Mouse (Mus musculus): Measurements from ENCODE around the gene Wnt3a. TPM values are rescaled to one million over a fixed set of nuclear protein-coding genes. Genes with fewer than 3 reads are reported as not detected.

Wnt3a gene
- polyA plus RNA-seq, 1 experiment from 2014 or later = 12.6 TPM

DNA sequence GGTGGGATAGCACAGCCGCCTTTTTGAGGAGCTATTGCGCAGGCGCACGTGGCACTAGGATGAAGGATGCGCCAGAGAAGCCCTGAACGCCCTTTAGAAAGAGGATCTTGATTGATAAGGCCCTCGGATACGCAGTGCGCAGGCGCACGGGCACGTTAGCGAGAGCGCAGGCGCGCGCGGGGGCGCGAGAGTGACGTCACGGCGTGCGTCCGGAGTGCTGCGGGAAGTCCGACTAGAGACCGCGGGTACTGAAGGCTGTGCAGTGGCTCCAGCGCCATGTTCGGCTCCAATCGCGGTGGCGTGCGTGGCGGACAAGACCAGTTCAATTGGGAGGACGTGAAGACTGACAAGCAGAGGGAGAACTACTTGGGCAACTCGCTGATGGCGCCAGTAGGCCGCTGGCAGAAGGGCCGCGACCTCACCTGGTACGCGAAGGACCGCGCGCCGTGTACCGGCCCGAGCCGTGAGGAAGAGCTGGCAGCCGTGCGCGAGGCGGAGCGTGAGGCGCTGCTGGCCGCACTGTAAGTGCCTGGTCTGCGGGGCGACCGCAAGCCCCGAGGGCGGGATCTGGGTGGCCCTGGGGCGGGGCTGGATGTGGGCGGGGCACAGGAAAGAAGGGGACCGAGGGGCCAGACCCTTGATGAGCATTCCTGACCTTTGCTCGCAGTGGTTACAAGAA is 82.3 kb downstream of the Wnt3a start, which contains the start of gene 2310033P09Rik:
Gene 2310033P09Rik, plus strand, starts transcription at position 169 of the 679 bp plus-strand sequence.
- H3K9me3 ChIP-seq (ENCODE audit: low read length) = no peaks in the 10 kb centered on the region
- peaks cover 24% of the 10 kb centered on the region; the same call in 1 of the 2 replicates for H3K36me3 ChIP-seq (ENCODE audit: insufficient read depth, low read length)
- peak; percentile 90 for ATAC-seq
- peak; percentile 96 for DNase-seq (ENCODE audit: low spot score)
- peak within 1 kb of the TSS; percentile 87 for H3K9ac ChIP-seq (replicated peaks; ENCODE audit: low read depth)
- peak within 1 kb of the TSS; percentile 89 for H3K4me3 ChIP-seq (ENCODE audit: low read depth, low read length)
- H3K4me2 ChIP-seq (replicated peaks; ENCODE audit: low read depth, low read length) = peak within 1 kb of the TSS; percentile 84
- H3K27me3 ChIP-seq (replicated peaks; ENCODE audit: insufficient read depth, low read length) = no peaks in the 10 kb centered on the region
- TF ChIP-seq EP300 (IDR thresholded peaks at IDR 0.05) = no peak
- TF ChIP-seq CTCF (IDR thresholded peaks at IDR 0.05) = no peak; the same call in 1 of the 2 replicates
- H3K4me1 ChIP-seq (ENCODE audit: insufficient read depth, low read depth, low read length) = peaks cover 5% of the 10 kb centered on the region; the same call in 1 of the 2 replicates
- WGBS = under 1% methylated on average over 64 of the region's 67 CpGs
- peak within 1 kb of the TSS; percentile 97 for H3K27ac ChIP-seq (ENCODE audit: low read length)

DNA sequence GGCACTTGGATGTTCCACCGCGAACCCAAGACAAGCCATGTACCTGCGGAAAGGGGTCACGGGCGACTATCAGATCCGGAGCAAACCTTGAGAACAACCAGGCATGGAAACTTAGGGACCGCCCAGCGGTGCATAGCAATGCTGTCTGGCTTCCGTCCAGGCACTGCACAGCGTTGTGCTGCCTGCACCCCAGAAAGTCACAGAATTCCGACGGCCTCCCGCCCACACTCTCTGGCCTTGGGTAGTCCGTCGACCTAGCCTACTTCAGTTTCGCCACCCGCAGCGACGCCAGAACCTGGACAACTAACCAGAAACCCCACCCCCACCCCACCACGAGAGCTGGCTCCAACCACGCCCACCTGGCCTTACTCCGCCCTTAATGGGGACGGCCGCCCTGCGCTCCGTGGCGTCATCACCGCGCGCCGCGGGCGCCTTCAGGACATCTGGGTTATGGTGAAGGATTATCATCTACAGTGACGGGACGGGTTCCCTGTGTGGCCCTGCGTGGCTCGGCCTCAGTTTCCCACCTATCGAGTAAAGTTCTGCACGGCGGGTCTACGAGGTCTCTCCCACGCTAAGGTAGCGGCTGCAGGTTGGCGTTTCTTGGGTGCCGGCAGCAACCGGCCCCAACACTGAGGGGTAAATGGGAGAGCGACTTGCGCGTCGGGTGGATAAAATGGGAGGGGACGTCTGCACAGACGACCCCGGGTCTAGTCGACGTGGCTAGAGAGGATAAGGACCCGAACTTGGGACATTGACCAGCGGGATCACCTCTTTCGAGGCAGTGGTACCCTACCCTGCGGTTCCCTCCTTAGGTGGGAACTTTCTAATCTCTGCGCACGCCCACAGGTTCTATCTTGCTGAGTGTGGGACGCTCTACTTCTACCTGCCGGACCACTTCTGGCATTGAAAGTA is 88.2 kb downstream of the Wnt3a start, which contains the start of gene Mrpl55:
Gene Mrpl55, plus strand, starts transcription at position 406 of the 915 bp plus-strand sequence.
- H3K9ac ChIP-seq (replicated peaks; ENCODE audit: low read depth) = peak within 1 kb of the TSS; percentile 77
- TF ChIP-seq CTCF (IDR thresholded peaks at IDR 0.05) (0 out of 2 replicates have a peak, but pooled peaks have one; percentile 9), EP300 (IDR thresholded peaks at IDR 0.05) (0 out of 2 replicates have a peak, but pooled peaks have one; percentile 5)
- H3K36me3 ChIP-seq (ENCODE audit: insufficient read depth, low read length) = 0 out of 2 replicates have a peak, but pooled peaks cover 13% of the 10 kb centered on the region
- H3K4me2 ChIP-seq (replicated peaks; ENCODE audit: low read depth, low read length) = peak within 1 kb of the TSS; percentile 80
- peak within 1 kb of the TSS; percentile 87 for H3K27ac ChIP-seq (ENCODE audit: low read length)
- ATAC-seq = peak; percentile 96
- WGBS = under 1% methylated on average over 63 of the region's 63 CpGs
- H3K9me3 ChIP-seq (ENCODE audit: low read length) = no peaks in the 10 kb centered on the region
- H3K27me3 ChIP-seq (replicated peaks; ENCODE audit: insufficient read depth, low read length) = no peaks in the 10 kb centered on the region
- H3K4me1 ChIP-seq (ENCODE audit: insufficient read depth, low read depth, low read length) = peaks cover 5% of the 10 kb centered on the region; the same call in 1 of the 2 replicates
- peak; percentile 96 for DNase-seq (ENCODE audit: low spot score)
- H3K4me3 ChIP-seq (ENCODE audit: low read depth, low read length) = peak within 1 kb of the TSS; percentile 85

GRCm38 (mm10) chr11:59201216-59202002 is 89.1 kb downstream of the Wnt3a start:
- ATAC-seq = peak; percentile 23
- 20% methylated on average over 16 of the region's 16 CpGs for WGBS
- no peak for DNase-seq (ENCODE audit: low spot score)
- Histone ChIP-seq H3K4me2 (replicated peaks; ENCODE audit: low read depth, low read length) (peak overlapping the region; percentile 80), H3K9me3 (ENCODE audit: low read length) (no peaks in the 10 kb centered on the region), H3K9ac (replicated peaks; ENCODE audit: low read depth) (peak overlapping the region; percentile 77), H3K36me3 (ENCODE audit: insufficient read depth, low read length) (0 out of 2 replicates have a peak, but pooled peaks cover 12% of the 10 kb centered on the region), H3K4me3 (ENCODE audit: low read depth, low read length) (peak overlapping the region; percentile 85), H3K27ac (ENCODE audit: low read length) (peak overlapping the region; percentile 87), H3K4me1 (ENCODE audit: insufficient read depth, low read depth, low read length) (peaks cover 5% of the 10 kb centered on the region; the same call in 1 of the 2 replicates), H3K27me3 (replicated peaks; ENCODE audit: insufficient read depth, low read length) (no peaks in the 10 kb centered on the region)
- TF ChIP-seq EP300 (IDR thresholded peaks at IDR 0.05) (no peak), CTCF (IDR thresholded peaks at IDR 0.05) (no peak)

Small RNA genes lying within 50 kb of the gene (microRNA-seq; reads per million reads assigned to microRNA genes)
- gene Gm24756 = not detected

Other genes starting within 250 kb of the Wnt3a start
- gene Obscn, start 154.3 kb downstream of the Wnt3a start, polyA plus RNA-seq (2015; fragmentation: Nextera tagmentation; extraction: Ambion mirVana) = 0.92 and 1.5 TPM in 2 replicates
- 3.1 and 3.9 TPM in 2 replicates for gene Iba57, start 127.0 kb downstream of the Wnt3a start, polyA plus RNA-seq (2015; fragmentation: Nextera tagmentation; extraction: Ambion mirVana)
- 1.8 and 2.5 TPM in 2 replicates for gene Gjc2, start 107.5 kb downstream of the Wnt3a start, polyA plus RNA-seq (2015; fragmentation: Nextera tagmentation; extraction: Ambion mirVana)
- gene Guk1, start 98.5 kb downstream of the Wnt3a start, polyA plus RNA-seq (2015; fragmentation: Nextera tagmentation; extraction: Ambion mirVana) = 151 and 168 TPM in 2 replicates
- gene Mrpl55, start 88.3 kb downstream of the Wnt3a start, polyA plus RNA-seq (2015; fragmentation: Nextera tagmentation; extraction: Ambion mirVana) = 60.0 and 74.0 TPM in 2 replicates
- 32.9 and 34.8 TPM in 2 replicates for gene 2310033P09Rik, start 82.4 kb downstream of the Wnt3a start, polyA plus RNA-seq (2015; fragmentation: Nextera tagmentation; extraction: Ambion mirVana)
- gene Arf1, start 62.5 kb downstream of the Wnt3a start, polyA plus RNA-seq (2015; fragmentation: Nextera tagmentation; extraction: Ambion mirVana) = 630 and 647 TPM in 2 replicates
- 9.7 and 10.5 TPM in 2 replicates for gene Wnt9a, start 16.2 kb upstream of the Wnt3a start, polyA plus RNA-seq (2015; fragmentation: Nextera tagmentation; extraction: Ambion mirVana)
- not detected in 2 replicates for gene Prss38, start 84.9 kb upstream of the Wnt3a start, polyA plus RNA-seq (2015; fragmentation: Nextera tagmentation; extraction: Ambion mirVana)
- gene Jmjd4, start 159.3 kb upstream of the Wnt3a start, polyA plus RNA-seq (2015; fragmentation: Nextera tagmentation; extraction: Ambion mirVana) = 5.5 and 5.7 TPM in 2 replicates
- 54.0 and 56.7 TPM in 2 replicates for gene Snap47, start 160.4 kb upstream of the Wnt3a start, polyA plus RNA-seq (2015; fragmentation: Nextera tagmentation; extraction: Ambion mirVana)
- 7.3 and 7.4 TPM in 2 replicates for gene Zfp867, start 181.7 kb upstream of the Wnt3a start, polyA plus RNA-seq (2015; fragmentation: Nextera tagmentation; extraction: Ambion mirVana)
- gene Zkscan17, start 236.0 kb upstream of the Wnt3a start, polyA plus RNA-seq (2015; fragmentation: Nextera tagmentation; extraction: Ambion mirVana) = 13.1 and 13.3 TPM in 2 replicates

Measured in lung, postnatal 0 days (tissue).